Mouse (Mus musculus) lung, embryonic 14.5 days (tissue): ENCODE measurements around the gene Esr1. TPM values are rescaled to one million over a fixed set of nuclear protein-coding genes. Genes with fewer than 3 reads are reported as not detected.
"Not testable (repeated sequence)": the region's sequence is repeated elsewhere in the genome, so short reads cannot be mapped to it uniquely, and the experiment has no call there.

Experiments used
- ATAC-seq: fragments of 200-750 bp; cut with Nextera tagmentation; 2 replicates; pipeline ENCODE4 v1.8.0; 2017; ENCODE audit warnings: mild to moderate bottlenecking, moderate TSS enrichment, moderate library complexity; ENCODE audit not compliant: insufficient read depth
- DNase-seq: peaks from one replicate; pipeline ENCODE4 v3.0.0-alpha.2; 2015
- H3K27ac ChIP-seq: fragments of 300-500 bp; sonication (generic); 2 replicates; pipeline ENCODE4 v1.5.1; 2014; ENCODE audit warnings: low read depth, mild to moderate bottlenecking, moderate library complexity
- H3K27me3 ChIP-seq: fragments of 300-500 bp; sonication (generic); 2 replicates; pipeline ENCODE4 v1.6.1; 2014; ENCODE audit warnings: low read length, control low read depth; ENCODE audit not compliant: insufficient read depth
- H3K36me3 ChIP-seq: fragments of 300-500 bp; sonication (generic); 2 replicates; pipeline ENCODE4 v1.6.1; 2014; ENCODE audit warnings: control low read depth; ENCODE audit not compliant: insufficient read depth
- H3K4me1 ChIP-seq: fragments of 300-500 bp; sonication (generic); 2 replicates; pipeline ENCODE4 v1.6.1; 2014; ENCODE audit warnings: antibody characterized with exemption, control low read depth; ENCODE audit not compliant: insufficient read depth
- H3K4me2 ChIP-seq: fragments of 300-500 bp; sonication (generic); 2 replicates; pipeline ENCODE4 v1.6.1; 2014; ENCODE audit warnings: mild to moderate bottlenecking
- H3K4me3 ChIP-seq: fragments of 300-500 bp; sonication (generic); 2 replicates; pipeline ENCODE4 v1.5.1; 2014; ENCODE audit warnings: low read depth, low read length
- H3K9ac ChIP-seq: fragments of 300-500 bp; sonication (generic); 2 replicates; pipeline ENCODE4 v1.6.1; 2014
- H3K9me3 ChIP-seq: fragments of 300-500 bp; sonication (generic); 2 replicates; pipeline ENCODE4 v1.6.1; 2016; ENCODE audit warnings: low read depth, low read length, control low read depth
- CTCF ChIP-seq: IDR thresholded peaks from 2 replicates; pipeline ENCODE4 v1.5.1; 2016; ENCODE audit warnings: antibody characterized with exemption, low read depth
- WGBS: fragments of 180-500 bp; shearing (Covaris S2); extraction: QIAGEN DNeasy Blood & Tissue Kit; methylation state at CpG from one replicate; pipeline ENCODE4 v1.1.7; 2014; 5-methylcytosine and 5-hydroxymethylcytosine counted together
- polyA plus RNA-seq: library from polyadenylated mRNA; unstranded; fragments of >200 nt; fragmentation: Nextera tagmentation; extraction: Ambion mirVana; gene quantifications from 2 replicates; pipeline ENCODE4 v1.2.1, GENCODE M21; 2014

Gene Esr1
- polyA plus RNA-seq, 1 experiment from 2014 or later, result 0.05 TPM

GRCm38 (mm10) chr10:4590956-4591355 is 20.4 kb upstream of the Esr1 start:
- ATAC-seq (no peak), DNase-seq (no peak)
- H3K9ac ChIP-seq, result no peak overlapping the region
- no peak overlapping the region for H3K4me3 ChIP-seq
- no peaks in the 10 kb centered on the region for H3K9me3 ChIP-seq
- H3K27ac ChIP-seq, result no peak overlapping the region
- no peaks in the 10 kb centered on the region for H3K27me3 ChIP-seq
- WGBS, result 53% methylated on average over 8 of the region's 8 CpGs
- H3K4me2 ChIP-seq, result no peak overlapping the region
- TF ChIP-seq CTCF, result no peak
- no peaks in the 10 kb centered on the region for H3K36me3 ChIP-seq
- H3K4me1 ChIP-seq, result no peaks in the 10 kb centered on the region

GRCm38 (mm10) chr10:4593828-4594227 is 17.6 kb upstream of the Esr1 start:
- Histone ChIP-seq H3K4me1 (no peaks in the 10 kb centered on the region), H3K27me3 (no peaks in the 10 kb centered on the region), H3K9ac (no peak overlapping the region), H3K36me3 (no peaks in the 10 kb centered on the region), H3K4me2 (no peak overlapping the region), H3K4me3 (no peak overlapping the region), H3K9me3 (no peaks in the 10 kb centered on the region), H3K27ac (no peak overlapping the region)
- ATAC-seq (no peak), DNase-seq (peak; percentile 36)
- 65% methylated on average over 4 of the region's 4 CpGs for WGBS
- TF ChIP-seq CTCF, result peak; percentile 59

- Histone ChIP-seq H3K4me1 (no peaks in the 10 kb centered on the region), H3K4me3 (no peak overlapping the region), H3K36me3 (no peaks in the 10 kb centered on the region), H3K9ac (no peak overlapping the region), H3K27ac (no peak overlapping the region), H3K27me3 (no peaks in the 10 kb centered on the region), H3K9me3 (no peaks in the 10 kb centered on the region), H3K4me2 (no peak overlapping the region)
- ATAC-seq (no peak), DNase-seq (no peak)
- 86% methylated on average over 4 of the region's 4 CpGs for WGBS
- TF ChIP-seq CTCF, result no peak
Observed at GRCm38 (mm10) chr10:4597211-4597610, 14.2 kb upstream of the Esr1 start.

GRCm38 (mm10) chr10:4598244-4598842 is 13.1 kb upstream of the Esr1 start:
- no peaks in the 10 kb centered on the region for H3K4me1 ChIP-seq
- 60% methylated on average over 10 of the region's 10 CpGs for WGBS
- H3K9ac ChIP-seq, result no peak overlapping the region
- peak; percentile 80 for DNase-seq
- no peaks in the 10 kb centered on the region for H3K27me3 ChIP-seq
- peak; percentile 70 for TF ChIP-seq CTCF
- no peak overlapping the region for H3K27ac ChIP-seq
- H3K4me3 ChIP-seq, result no peak overlapping the region
- no peaks in the 10 kb centered on the region for H3K9me3 ChIP-seq
- no peaks in the 10 kb centered on the region for H3K36me3 ChIP-seq
- peak; percentile 49; the same call in 1 of the 2 replicates for ATAC-seq
- no peak overlapping the region for H3K4me2 ChIP-seq

GRCm38 (mm10) chr10:4598916-4599315 is 12.5 kb upstream of the Esr1 start:
- ATAC-seq (no peak), DNase-seq (no peak)
- Histone ChIP-seq H3K4me3 (no peak overlapping the region), H3K9ac (no peak overlapping the region), H3K4me1 (no peaks in the 10 kb centered on the region), H3K36me3 (no peaks in the 10 kb centered on the region), H3K27me3 (no peaks in the 10 kb centered on the region), H3K9me3 (no peaks in the 10 kb centered on the region), H3K27ac (no peak overlapping the region), H3K4me2 (no peak overlapping the region)
- 78% methylated on average over 12 of the region's 12 CpGs for WGBS
- TF ChIP-seq CTCF, result no peak

- H3K4me1 ChIP-seq, result no peaks in the 10 kb centered on the region
- no peaks in the 10 kb centered on the region for H3K36me3 ChIP-seq
- ATAC-seq, result no peak
Observed at GRCm38 (mm10) chr10:4599591-4599990, 11.8 kb upstream of the Esr1 start.

GRCm38 (mm10) chr10:4600796-4601474 is 10.5 kb upstream of the Esr1 start:
- no peak for DNase-seq
- Histone ChIP-seq H3K27me3 (no peaks in the 10 kb centered on the region), H3K36me3 (no peaks in the 10 kb centered on the region), H3K9ac (no peak overlapping the region), H3K27ac (no peak overlapping the region), H3K9me3 (no peaks in the 10 kb centered on the region), H3K4me3 (no peak overlapping the region), H3K4me2 (no peak overlapping the region), H3K4me1 (no peaks in the 10 kb centered on the region)
- no peak for ATAC-seq
- WGBS, result 61% methylated on average over 2 of the region's 2 CpGs
- TF ChIP-seq CTCF, result no peak

More at GRCm38 (mm10) chr10:4599591-4599990, 11.8 kb upstream of the Esr1 start:
- Histone ChIP-seq H3K27ac (no peak overlapping the region), H3K27me3 (no peaks in the 10 kb centered on the region), H3K4me3 (no peak overlapping the region), H3K4me2 (no peak overlapping the region), H3K9me3 (no peaks in the 10 kb centered on the region), H3K9ac (no peak overlapping the region)
- no peak for DNase-seq
- WGBS, result 68% methylated on average over 4 of the region's 4 CpGs
- TF ChIP-seq CTCF, result no peak

- not testable (repeated sequence) for H3K9ac ChIP-seq, H3K4me3 ChIP-seq, H3K36me3 ChIP-seq, H3K27ac ChIP-seq, H3K9me3 ChIP-seq, H3K4me2 ChIP-seq, H3K27me3 ChIP-seq, DNase-seq, H3K4me1 ChIP-seq, ATAC-seq
Observed at GRCm38 (mm10) chr10:4601612-4602011, 9.8 kb upstream of the Esr1 start.
